Mouse (Mus musculus): ENCODE measurements around the gene Smim11. TPM values are rescaled to one million over a fixed set of nuclear protein-coding genes. Genes with fewer than 3 reads are reported as not detected.

Gene Smim11
- total RNA-seq, 2 experiments from 2014 or later = 20.2 to 20.6 TPM

DNA sequence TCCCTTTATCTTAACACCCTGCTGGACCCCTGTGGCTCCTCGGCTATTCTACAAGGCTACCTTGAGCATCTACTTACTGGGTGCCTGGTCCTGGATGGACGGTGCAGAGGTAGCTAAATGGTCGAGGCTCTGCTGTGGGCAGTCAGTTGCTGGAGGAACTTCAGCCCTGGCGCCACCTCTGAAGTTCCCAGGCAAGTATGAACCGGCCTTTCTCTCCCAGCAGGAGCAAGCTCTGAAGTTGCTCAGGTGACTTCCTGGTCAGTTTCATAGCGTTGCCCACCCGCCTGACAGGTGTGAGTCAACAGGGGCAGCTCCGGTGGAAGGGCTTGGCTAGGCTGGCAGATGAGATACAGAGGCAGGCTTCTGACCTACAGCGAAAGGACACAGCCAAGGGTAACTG, 58.1 kb downstream of the Smim11 start, which contains the start of gene Kcne1:
TSS of gene Kcne1 (minus strand) at position 240 of the 400 bp plus-strand sequence.
- DNase-seq (ENCODE audit: low spot score in 2 of 2) = no peak

DNA sequence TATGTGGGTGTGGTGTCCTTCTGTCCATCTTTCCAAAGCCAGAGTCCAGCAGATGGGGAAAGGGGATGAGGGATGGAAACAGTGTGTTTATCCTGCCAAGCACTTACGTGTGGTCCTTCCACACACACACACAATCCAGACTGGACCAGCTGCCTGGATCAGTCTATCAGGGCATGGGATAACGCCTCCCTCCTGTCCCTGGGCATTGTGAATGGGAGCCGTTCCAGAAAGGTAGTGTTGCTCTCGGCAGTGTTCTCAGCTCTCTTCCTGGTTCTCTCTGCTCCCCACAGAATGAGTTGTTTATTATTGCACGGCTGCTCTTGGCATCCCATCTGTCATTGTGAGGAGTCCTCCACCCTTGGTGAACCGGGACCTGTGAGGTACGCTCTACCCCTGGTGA, 59.6 kb downstream of the Smim11 start:
- DNase-seq (ENCODE audit: low spot score in 2 of 2) = no peak

Other genes starting within 250 kb of the Smim11 start
- 10 to 100 TPM; 53.0 to 53.1 TPM for gene Mrps6, start 243.0 kb upstream of the Smim11 start, total RNA-seq (2021)
- gene Gm49711, start 243.0 kb upstream of the Smim11 start, total RNA-seq (2021) = not detected
- gene Slc5a3, start 243.0 kb upstream of the Smim11 start, total RNA-seq (2021) = 10 to 100 TPM; 27.9 to 31.6 TPM
- under 1 TPM in 1 of 2 experiments, not detected in 1; 0.21 TPM for gene Kcne2, start 8.9 kb upstream of the Smim11 start, total RNA-seq (2021)
- not detected for gene Fam243, start 20.2 kb downstream of the Smim11 start, total RNA-seq (2021)
- not detected for gene Kcne1, start 58.2 kb downstream of the Smim11 start, total RNA-seq (2021)
- 10 to 100 TPM; 59.2 to 69.2 TPM for gene Rcan1, start 169.6 kb downstream of the Smim11 start, total RNA-seq (2021)
- 1 to 10 TPM in 1 of 2 experiments, under 1 TPM in 1; 0.98 to 1.7 TPM for gene Clic6, start 184.4 kb downstream of the Smim11 start, total RNA-seq (2021)